Mouse (Mus musculus) gastrocnemius, adult 2 months (tissue): Measurements from ENCODE around the gene Fosl1. TPM values are rescaled to one million over a fixed set of nuclear protein-coding genes. Genes with fewer than 3 reads are reported as not detected.

Source experiments
- DNase-seq: peaks from one replicate; pipeline ENCODE4 v3.0.0; 2022
- H3K27ac ChIP-seq: fragments of 200-600 bp; 2 replicates; pipeline ENCODE4 v1.8.1; 2022; ENCODE audit warnings: mild to moderate bottlenecking
- H3K4me3 ChIP-seq: fragments of 200-600 bp; 2 replicates; pipeline ENCODE4 v1.8.1; 2022; ENCODE audit warnings: mild to moderate bottlenecking, moderate library complexity
- CTCF ChIP-seq: fragments of 200-600 bp; IDR thresholded peaks from 2 replicates; pipeline ENCODE4 v1.8.1; 2022; ENCODE audit warnings: antibody characterized with exemption, mild to moderate bottlenecking, moderate library complexity
- intact Hi-C: fragments of 180-260 bp; cut with DNase I; formaldehyde crosslinking; loops from one replicate; pipeline ENCODE4 v1.15.1; 2025
- total RNA-seq, 2 experiments: library from RNA; stranded (reverse); gene quantifications; 2 replicates each; pipeline ENCODE4 v1.2.3; 2021

The Fosl1 gene
- total RNA-seq, 2 experiments from 2014 or later = not detected

- Histone ChIP-seq H3K4me3 (no peak overlapping the region), H3K27ac (no peak overlapping the region)
- no peak for TF ChIP-seq CTCF
- intact Hi-C loops = no loop called here
- no peak for DNase-seq
Observed at GRCm38 (mm10) chr19:5465037-5465436, 17.7 kb downstream of the Fosl1 start.

GRCm38 (mm10) chr19:5466916-5467500, 19.7 kb downstream of the Fosl1 start:
- Histone ChIP-seq H3K27ac (no peak overlapping the region), H3K4me3 (no peak overlapping the region)
- intact Hi-C loops = no loop called here
- no peak for DNase-seq
- TF ChIP-seq CTCF = no peak

GRCm38 (mm10) chr19:5468374-5468773, 21.0 kb downstream of the Fosl1 start, which contains the start of gene Ctsw:
Gene Ctsw (minus strand): TSS chr19:5468507.
- no peak within 1 kb of the TSS for H3K4me3 ChIP-seq
- TF ChIP-seq CTCF = no peak
- no peak for DNase-seq
- intact Hi-C loops = no loop called here
- no peak within 1 kb of the TSS for H3K27ac ChIP-seq

GRCm38 (mm10) chr19:5471846-5472245, 24.5 kb downstream of the Fosl1 start:
- no peak for DNase-seq
- intact Hi-C loops = no loop called here
- Histone ChIP-seq H3K27ac (no peak overlapping the region), H3K4me3 (no peak overlapping the region)
- no peak for TF ChIP-seq CTCF

- intact Hi-C loops = no loop called here
- peak; percentile 44 for TF ChIP-seq CTCF
- no peak overlapping the region for H3K27ac ChIP-seq
- no peak overlapping the region for H3K4me3 ChIP-seq
- no peak for DNase-seq
Observed at GRCm38 (mm10) chr19:5472857-5473256, 25.5 kb downstream of the Fosl1 start.

GRCm38 (mm10) chr19:5473720-5474119, 26.4 kb downstream of the Fosl1 start, which contains the start of gene Efemp2:
Gene Efemp2 (plus strand): TSS chr19:5473954.
- Histone ChIP-seq H3K4me3 (peak within 1 kb of the TSS; percentile 78), H3K27ac (peak within 1 kb of the TSS; percentile 80)
- DNase-seq = peak; percentile 88
- no peak for TF ChIP-seq CTCF
- intact Hi-C loops = no loop called here

GRCm38 (mm10) chr19:5474281-5475068, 27.1 kb downstream of the Fosl1 start:
- peak; percentile 79 for DNase-seq

GRCm38 (mm10) chr19:5475069-5475714, 27.8 kb downstream of the Fosl1 start:
- intact Hi-C loops = no loop called here
- peak overlapping the region; percentile 78 for H3K4me3 ChIP-seq
- no peak for TF ChIP-seq CTCF
- peak; percentile 35 for DNase-seq
- peak overlapping the region; percentile 80 for H3K27ac ChIP-seq

More at GRCm38 (mm10) chr19:5474281-5475068, 27.1 kb downstream of the Fosl1 start:
- Histone ChIP-seq H3K27ac (peak overlapping the region; percentile 80), H3K4me3 (peak overlapping the region; percentile 78)
- intact Hi-C loops = no loop called here
- no peak for TF ChIP-seq CTCF

- no peak for DNase-seq
- intact Hi-C loops = no loop called here
- H3K27ac ChIP-seq = no peak overlapping the region
- no peak overlapping the region for H3K4me3 ChIP-seq
- TF ChIP-seq CTCF = no peak
Observed at GRCm38 (mm10) chr19:5477004-5477667, 29.8 kb downstream of the Fosl1 start.

- TF ChIP-seq CTCF = no peak
Observed at GRCm38 (mm10) chr19:5477668-5478300, 30.4 kb downstream of the Fosl1 start.

GRCm38 (mm10) chr19:5480016-5480415, 32.7 kb downstream of the Fosl1 start:
- H3K27ac ChIP-seq = no peak overlapping the region
- no peak for DNase-seq
- intact Hi-C loops = no loop called here
- no peak overlapping the region for H3K4me3 ChIP-seq
- no peak for TF ChIP-seq CTCF

More at GRCm38 (mm10) chr19:5477668-5478300, 30.4 kb downstream of the Fosl1 start:
- intact Hi-C loops = no loop called here
- DNase-seq = no peak
- 0 out of 2 replicates have a peak overlapping the region, but pooled peaks have one; percentile 8 for H3K27ac ChIP-seq
- no peak overlapping the region for H3K4me3 ChIP-seq

- intact Hi-C loops = no loop called here
- DNase-seq = no peak
- Histone ChIP-seq H3K4me3 (no peak overlapping the region), H3K27ac (no peak overlapping the region)
- TF ChIP-seq CTCF = no peak
Observed at GRCm38 (mm10) chr19:5481398-5481797, 34.1 kb downstream of the Fosl1 start.
